Mouse (Mus musculus) intestine, postnatal 0 days (tissue): ENCODE measurements around the gene Ankrd52. TPM values are rescaled to one million over a fixed set of nuclear protein-coding genes. Genes with fewer than 3 reads are reported as not detected.

Experiments used
- ATAC-seq: fragments of 200-750 bp; cut with Nextera tagmentation; 2 replicates; pipeline ENCODE4 v1.8.0; 2017; ENCODE audit warnings: mild to moderate bottlenecking, moderate TSS enrichment, moderate library complexity
- H3K27ac ChIP-seq: fragments of 300-500 bp; sonication (generic); 2 replicates; pipeline ENCODE4 v1.5.1; 2014; ENCODE audit warnings: mild to moderate bottlenecking, low read depth, low read length, moderate library complexity
- H3K27me3 ChIP-seq: fragments of 300-500 bp; sonication (generic); replicated peaks from 2 replicates; pipeline ENCODE4 v1.6.1; 2014; ENCODE audit warnings: low read length, mixed read lengths; ENCODE audit not compliant: control insufficient read depth, insufficient read depth
- H3K36me3 ChIP-seq: fragments of 300-500 bp; sonication (generic); 2 replicates; pipeline ENCODE4 v1.6.1; 2014; ENCODE audit warnings: mild to moderate bottlenecking, moderate library complexity; ENCODE audit not compliant: control insufficient read depth, insufficient read depth
- H3K4me1 ChIP-seq: fragments of 300-500 bp; sonication (generic); replicated peaks from 2 replicates; pipeline ENCODE4 v1.6.1; 2014; ENCODE audit warnings: antibody characterized with exemption, low read length, mixed read lengths; ENCODE audit not compliant: control insufficient read depth, insufficient read depth
- H3K4me2 ChIP-seq: fragments of 300-500 bp; sonication (generic); replicated peaks from 2 replicates; pipeline ENCODE4 v1.6.1; 2014; ENCODE audit warnings: low read depth, mild to moderate bottlenecking, moderate library complexity
- H3K4me3 ChIP-seq: fragments of 300-500 bp; sonication (generic); 2 replicates; pipeline ENCODE4 v1.5.1; 2014; ENCODE audit warnings: low read depth, low read length
- H3K9ac ChIP-seq: fragments of 300-500 bp; sonication (generic); 2 replicates; pipeline ENCODE4 v1.6.1; 2014; ENCODE audit warnings: mild to moderate bottlenecking, low read depth, low read length
- H3K9me3 ChIP-seq: fragments of 300-500 bp; sonication (generic); 2 replicates; pipeline ENCODE4 v1.6.1; 2016; ENCODE audit warnings: mixed run types; ENCODE audit not compliant: control insufficient read depth
- CTCF ChIP-seq: sonication (generic); IDR thresholded peaks from 2 replicates; pipeline ENCODE4 v1.5.1; 2016; ENCODE audit warnings: low read depth, mild to moderate bottlenecking, control low read depth, antibody characterized with exemption, moderate library complexity
- WGBS: fragments of 180-500 bp; shearing (Covaris S2); extraction: QIAGEN DNeasy Blood & Tissue Kit; methylation state at CpG from one replicate; pipeline ENCODE4 v1.1.7; 2014; 5-methylcytosine and 5-hydroxymethylcytosine counted together
- polyA plus RNA-seq: library from polyadenylated mRNA; unstranded; fragments of >200 nt; fragmentation: Nextera tagmentation; extraction: Ambion mirVana; gene quantifications from 2 replicates; pipeline ENCODE4 v1.2.1, GENCODE M21; 2015

Ankrd52 gene
- polyA plus RNA-seq, 1 experiment from 2014 or later, result 4.0 TPM

DNA sequence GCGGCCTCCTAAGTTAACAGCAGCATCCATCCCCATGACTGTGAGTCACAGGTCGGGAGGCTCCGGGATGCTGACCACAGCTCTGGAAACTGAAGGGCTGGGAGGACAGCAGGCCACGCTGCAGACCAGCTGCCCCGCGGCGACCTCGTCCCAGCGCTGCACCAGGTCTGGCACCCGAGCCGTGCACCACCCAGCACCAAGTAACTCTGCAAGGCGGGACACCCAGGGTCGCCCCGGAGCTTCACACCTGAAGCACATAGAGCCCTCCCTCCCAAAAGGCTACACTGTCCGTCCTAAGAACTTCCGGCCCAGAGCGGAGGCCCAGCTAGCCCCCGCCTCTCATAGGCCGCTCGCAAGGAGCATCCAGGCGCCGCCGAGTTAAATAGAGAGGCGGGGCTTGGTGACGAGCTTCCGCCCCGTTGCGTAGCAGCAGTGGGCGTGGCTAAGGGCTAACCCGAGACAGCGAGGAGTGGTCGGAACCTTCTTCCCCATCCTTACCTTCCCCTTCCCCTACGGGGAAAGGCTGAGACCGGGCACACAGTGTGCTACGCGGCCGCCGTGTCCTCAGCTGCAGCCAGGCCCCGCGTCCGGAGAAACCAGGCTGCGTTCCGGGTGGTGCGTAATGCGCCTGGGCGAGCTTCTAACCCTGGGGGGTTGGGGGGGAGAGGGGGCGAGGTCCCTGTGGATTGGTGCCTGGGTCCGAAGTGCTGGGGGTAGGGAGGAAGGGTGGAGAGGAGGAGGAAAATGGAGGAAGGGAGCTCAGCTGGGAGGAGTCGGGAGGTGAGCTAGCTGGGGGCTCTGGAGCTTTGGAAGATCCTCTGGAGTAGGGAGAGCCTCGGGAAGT is 34.5 kb downstream of the Ankrd52 start, which contains the start of the genes Nabp2 and Rnf41:
Gene Nabp2, minus strand, starts transcription at position 282 of the 844 bp plus-strand sequence.
Gene Rnf41, plus strand, starts transcription at position 447 of the 844 bp plus-strand sequence.
- under 1% methylated on average over 50 of the region's 50 CpGs for WGBS
- Histone ChIP-seq H3K4me1 (peaks cover 4% of the 10 kb centered on the region; the same call in 1 of the 2 replicates), H3K27me3 (no peaks in the 10 kb centered on the region), H3K4me2 (peak within 1 kb of the TSS; percentile 88), H3K4me3 (peak within 1 kb of the TSS; percentile 98), H3K9ac (peak within 1 kb of the TSS; percentile 82), H3K27ac (peak within 1 kb of the TSS; percentile 93), H3K36me3 (peaks cover 14% of the 10 kb centered on the region), H3K9me3 (no peaks in the 10 kb centered on the region)
- peak; percentile 68 for ATAC-seq
- TF ChIP-seq CTCF, result peak; percentile 14; the same call in 1 of the 2 replicates

- no peak for TF ChIP-seq CTCF
- peaks cover 16% of the 10 kb centered on the region for H3K36me3 ChIP-seq
- peak overlapping the region; percentile 93 for H3K27ac ChIP-seq
- ATAC-seq, result no peak
- WGBS, result 0% methylated on average over 14 of the region's 14 CpGs
- no peaks in the 10 kb centered on the region for H3K9me3 ChIP-seq
- peak overlapping the region; percentile 98 for H3K4me3 ChIP-seq
- H3K4me2 ChIP-seq, result peak overlapping the region; percentile 88
- no peaks in the 10 kb centered on the region for H3K27me3 ChIP-seq
- peaks cover 4% of the 10 kb centered on the region; the same call in 1 of the 2 replicates for H3K4me1 ChIP-seq
- H3K9ac ChIP-seq, result peak overlapping the region; percentile 82
These were observed 35.1 kb downstream of the Ankrd52 start for GRCm38 (mm10) chr10:128412055-128412381.

DNA sequence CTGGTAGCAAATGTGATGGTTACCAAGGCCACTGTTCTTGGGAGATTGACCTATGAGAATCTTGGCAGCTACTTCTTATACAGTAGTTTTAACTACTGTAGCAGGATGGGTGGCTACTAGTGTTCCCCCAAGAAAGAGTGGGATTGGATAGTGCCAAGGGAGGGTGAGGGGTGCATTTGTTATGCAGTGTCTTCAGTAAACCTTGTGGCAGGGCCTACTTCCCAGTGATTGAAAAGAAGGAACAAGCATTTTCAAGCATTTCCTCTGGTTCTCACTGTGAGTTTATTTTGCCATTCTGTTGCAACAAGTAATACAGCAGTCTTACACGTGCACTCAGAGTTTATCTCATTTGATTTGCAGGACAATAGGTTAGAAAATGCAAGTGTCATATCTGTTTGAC is 35.6 kb downstream of the Ankrd52 start:
- H3K4me2 ChIP-seq, result peak overlapping the region; percentile 88
- H3K27me3 ChIP-seq, result no peaks in the 10 kb centered on the region
- peak overlapping the region; percentile 93; the same call in 1 of the 2 replicates for H3K27ac ChIP-seq
- WGBS, result 27% methylated on average over 1 of the region's 1 CpGs
- peaks cover 22% of the 10 kb centered on the region for H3K36me3 ChIP-seq
- no peak for ATAC-seq
- peak overlapping the region; percentile 82; the same call in 1 of the 2 replicates for H3K9ac ChIP-seq
- H3K4me1 ChIP-seq, result peaks cover 4% of the 10 kb centered on the region; the same call in 1 of the 2 replicates
- no peak for TF ChIP-seq CTCF
- H3K4me3 ChIP-seq, result peak overlapping the region; percentile 98
- H3K9me3 ChIP-seq, result no peaks in the 10 kb centered on the region

DNA sequence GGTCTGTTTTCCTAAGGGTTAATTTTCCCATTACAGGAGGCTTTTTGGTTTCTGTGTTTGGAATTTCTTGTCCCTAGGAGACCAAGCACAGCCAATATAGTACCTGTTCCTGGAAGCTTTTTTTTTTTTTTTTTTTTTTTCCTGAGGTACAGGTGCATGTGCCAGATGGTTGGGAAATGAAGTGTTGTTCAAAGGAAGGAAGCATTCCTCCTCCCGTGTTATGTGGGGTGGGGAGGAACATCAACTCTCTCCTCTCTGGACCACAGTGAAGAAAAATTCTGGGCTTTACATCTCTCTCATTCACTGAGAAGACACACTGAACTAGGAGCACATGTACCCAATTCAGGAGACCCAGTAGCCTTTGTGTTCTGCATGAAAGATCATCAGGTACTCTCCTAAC is 36.2 kb downstream of the Ankrd52 start:
- no peak for TF ChIP-seq CTCF
- Histone ChIP-seq H3K9ac (no peak overlapping the region), H3K27ac (no peak overlapping the region; the same call in 1 of the 2 replicates), H3K36me3 (peaks cover 20% of the 10 kb centered on the region), H3K4me3 (0 out of 2 replicates have a peak overlapping the region, but pooled peaks have one; percentile 98), H3K4me1 (peaks cover 4% of the 10 kb centered on the region; the same call in 1 of the 2 replicates), H3K9me3 (no peaks in the 10 kb centered on the region), H3K4me2 (peak overlapping the region; percentile 88), H3K27me3 (no peaks in the 10 kb centered on the region)
- WGBS, result 43% methylated on average over 1 of the region's 1 CpGs
- no peak for ATAC-seq

GRCm38 (mm10) chr10:128414848-128415247 is 37.9 kb downstream of the Ankrd52 start:
- no peak overlapping the region; the same call in 1 of the 2 replicates for H3K9ac ChIP-seq
- WGBS, result 40% methylated on average over 5 of the region's 5 CpGs
- peaks cover 4% of the 10 kb centered on the region; the same call in 1 of the 2 replicates for H3K4me1 ChIP-seq
- ATAC-seq, result peak; percentile 63
- no peaks in the 10 kb centered on the region for H3K27me3 ChIP-seq
- H3K36me3 ChIP-seq, result peaks cover 36% of the 10 kb centered on the region
- H3K4me3 ChIP-seq, result no peak overlapping the region
- H3K27ac ChIP-seq, result peak overlapping the region; percentile 74
- no peaks in the 10 kb centered on the region for H3K9me3 ChIP-seq
- no peak for TF ChIP-seq CTCF
- H3K4me2 ChIP-seq, result peak overlapping the region; percentile 45

DNA sequence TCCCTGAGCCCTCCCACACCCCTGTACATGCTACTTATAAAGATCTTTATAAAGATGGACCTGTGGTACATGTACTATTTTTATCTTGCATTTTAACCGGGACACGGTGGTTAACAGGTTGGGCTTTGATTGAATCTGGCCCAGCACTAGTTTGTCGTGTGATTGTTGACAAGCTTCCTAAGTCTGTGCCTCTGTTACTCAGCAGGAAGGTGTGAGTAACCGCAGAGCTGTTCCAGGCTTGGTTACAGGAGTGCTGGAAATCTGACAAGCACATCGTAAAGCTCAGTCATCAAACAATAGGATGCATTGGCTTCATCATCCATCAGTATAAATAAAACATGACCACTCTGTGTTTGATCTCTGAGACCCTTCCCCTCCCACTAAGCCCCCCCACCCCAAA is 45.5 kb downstream of the Ankrd52 start:
- H3K4me2 ChIP-seq, result no peak overlapping the region
- 62% methylated on average over 5 of the region's 5 CpGs for WGBS
- no peak for TF ChIP-seq CTCF
- no peaks in the 10 kb centered on the region for H3K4me1 ChIP-seq
- H3K4me3 ChIP-seq, result no peak overlapping the region
- H3K9ac ChIP-seq, result no peak overlapping the region
- H3K27ac ChIP-seq, result no peak overlapping the region
- no peak for ATAC-seq
- no peaks in the 10 kb centered on the region for H3K27me3 ChIP-seq
- no peaks in the 10 kb centered on the region for H3K9me3 ChIP-seq
- H3K36me3 ChIP-seq, result peaks cover 62% of the 10 kb centered on the region
